Mouse (Mus musculus) R1 (cell line): ENCODE results near the gene Gpatch1.
"Not testable (repeated sequence)": the region's sequence is repeated elsewhere in the genome, so short reads cannot be mapped to it uniquely, and the experiment has no call there.

Experiments used
- DNase-seq: peaks from one replicate; pipeline ENCODE4 v3.0.0-alpha.2; 2018; ENCODE audit warnings: low read depth, low spot score

Gpatch1 gene

DNA sequence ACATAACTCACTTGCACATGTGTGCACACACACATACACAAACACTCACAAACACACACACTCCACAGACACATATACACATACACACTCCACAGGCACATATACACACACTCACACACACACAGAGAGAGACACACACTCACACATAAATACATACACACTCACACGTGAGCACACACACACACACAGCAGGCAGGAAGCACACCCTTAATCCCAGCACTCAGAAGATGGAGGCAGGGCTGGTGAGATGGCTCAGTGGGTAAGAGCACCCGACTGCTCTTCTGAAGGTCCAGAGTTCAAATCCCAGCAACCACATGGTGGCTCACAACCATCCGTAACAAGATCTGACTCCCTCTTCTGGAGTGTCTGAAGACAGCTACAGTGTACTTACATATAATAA lies 80.3 kb downstream of the Gpatch1 start:
- DNase-seq, result not testable (repeated sequence)

DNA sequence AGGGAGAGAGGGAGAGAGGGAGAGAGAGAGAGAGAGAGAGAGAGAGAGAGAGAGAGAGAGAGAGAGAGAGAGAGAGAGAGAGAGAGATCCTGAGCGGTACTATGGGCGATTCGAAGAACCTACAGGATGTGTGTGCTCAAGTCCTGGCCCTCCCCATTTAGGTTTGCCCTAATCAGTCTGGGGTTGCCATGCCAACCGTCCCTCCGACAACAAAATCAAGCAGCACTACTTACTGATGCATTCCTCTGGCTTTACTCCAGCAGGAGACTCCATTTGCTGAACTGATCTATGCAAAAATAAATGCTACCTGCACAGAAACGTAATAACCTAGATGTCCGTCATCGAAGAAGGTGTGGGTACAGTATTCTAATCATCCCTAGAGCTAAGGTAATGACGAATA lies 82.9 kb downstream of the Gpatch1 start:
- DNase-seq, result peak; percentile 94

- DNase-seq, result peak; percentile 94
Observed at GRCm38 (mm10) chr7:35234361-35235245, 83.6 kb downstream of the Gpatch1 start.

- DNase-seq, result no peak
Observed at GRCm38 (mm10) chr7:35233861-35234260, 84.4 kb downstream of the Gpatch1 start.

DNA sequence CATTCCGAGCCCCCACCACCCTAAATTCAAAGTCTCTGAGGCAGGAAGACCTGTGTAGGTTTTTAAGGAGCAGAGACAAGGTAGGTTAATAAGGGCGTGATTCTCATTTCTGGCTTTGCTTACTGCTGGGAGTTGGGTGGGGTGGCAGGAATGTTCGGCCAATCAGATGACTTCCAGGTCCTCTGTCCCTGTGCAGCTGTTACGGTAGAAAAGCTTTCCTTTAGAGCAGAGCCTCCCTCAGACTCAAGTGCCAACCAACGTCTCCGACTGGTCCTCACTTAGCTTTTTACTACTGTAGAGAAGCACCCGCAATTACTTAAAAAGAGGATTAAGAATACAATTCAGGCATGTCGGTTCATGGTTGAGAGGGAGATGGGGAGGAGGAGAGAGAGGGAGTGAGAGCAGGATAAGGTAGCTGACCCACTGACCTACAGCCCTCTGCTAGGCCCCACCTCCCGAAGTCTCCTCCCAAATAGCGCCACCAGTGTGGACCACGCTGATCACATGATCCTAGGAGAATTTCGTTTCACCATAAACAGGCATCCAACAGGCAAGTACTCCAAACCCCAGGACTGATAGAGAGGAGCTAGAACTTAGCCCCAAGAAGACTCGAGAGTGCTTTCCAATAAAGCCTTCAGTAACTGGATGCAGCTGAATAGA lies 85.3 kb downstream of the Gpatch1 start:
- DNase-seq, result peak; percentile 86

GRCm38 (mm10) chr7:35230333-35230732 lies 87.9 kb downstream of the Gpatch1 start:
- peak; percentile 73 for DNase-seq
